Mouse (Mus musculus): Measurements from ENCODE around the gene Rnf212b. TPM values are rescaled to one million over a fixed set of nuclear protein-coding genes. Genes with fewer than 3 reads are reported as not detected.

Rnf212b gene
- polyA plus RNA-seq, 1 experiment from 2014 or later: not detected

DNA sequence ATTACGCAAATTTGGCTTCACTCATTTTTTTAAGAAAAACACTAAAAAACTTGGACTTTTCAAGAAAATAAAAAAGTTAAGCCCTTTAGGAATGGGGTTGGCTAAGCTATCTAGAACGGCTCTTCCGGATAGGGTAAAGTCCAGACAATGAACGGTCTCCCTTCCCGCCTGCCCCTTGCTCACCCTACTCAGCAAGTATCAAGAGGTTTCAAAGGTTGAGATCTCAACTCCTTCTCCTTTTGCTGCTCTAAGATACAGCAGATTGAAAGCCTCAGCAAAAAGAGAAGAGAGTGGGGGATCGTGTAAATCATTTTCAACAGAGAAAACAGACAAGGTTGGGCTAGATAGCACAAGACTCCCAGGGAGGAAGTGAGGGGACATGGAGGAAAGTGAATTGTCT is 31.0 kb upstream of the Rnf212b start:
- 87% methylated on average over 6 of the region's 6 CpGs for WGBS
- Histone ChIP-seq H3K4me1 (peaks cover 9% of the 10 kb centered on the region), H3K4me3 (no peak overlapping the region), H3K27ac (no peak overlapping the region), H3K27me3 (ENCODE audit: poor library complexity, severe bottlenecking) (peaks cover 63% of the 10 kb centered on the region), H3K36me3 (replicated peaks) (no peaks in the 10 kb centered on the region), H3K9me3 (no peaks in the 10 kb centered on the region)
- DNase-seq (ENCODE audit: extremely low spot score, low spot score): no peak

DNA sequence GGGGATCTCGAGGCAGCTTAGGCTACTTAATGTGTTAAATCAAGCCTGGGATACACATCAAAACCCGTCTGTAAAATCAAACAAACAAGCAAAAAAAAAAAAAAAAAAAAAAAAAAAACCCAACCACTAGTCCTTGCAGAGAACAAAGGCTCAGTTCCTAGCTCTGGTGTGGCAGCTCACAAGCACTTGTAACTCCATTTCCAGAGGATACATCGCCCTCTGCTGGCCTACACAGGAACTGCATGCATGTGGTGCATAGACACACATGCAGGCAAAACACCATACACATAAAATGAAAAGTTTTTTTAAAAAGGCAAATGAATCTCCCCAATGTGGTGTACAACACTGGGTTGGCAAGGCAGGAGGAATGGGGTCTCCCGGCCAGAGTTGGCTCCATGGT is 28.0 kb upstream of the Rnf212b start:
- Histone ChIP-seq H3K9me3 (no peaks in the 10 kb centered on the region), H3K27ac (no peak overlapping the region), H3K4me1 (peaks cover 5% of the 10 kb centered on the region), H3K36me3 (replicated peaks) (no peaks in the 10 kb centered on the region), H3K4me3 (no peak overlapping the region), H3K27me3 (ENCODE audit: poor library complexity, severe bottlenecking) (peaks cover 55% of the 10 kb centered on the region)
- DNase-seq (ENCODE audit: extremely low spot score, low spot score): peak; percentile 59
- 42% methylated on average over 4 of the region's 4 CpGs for WGBS

DNA sequence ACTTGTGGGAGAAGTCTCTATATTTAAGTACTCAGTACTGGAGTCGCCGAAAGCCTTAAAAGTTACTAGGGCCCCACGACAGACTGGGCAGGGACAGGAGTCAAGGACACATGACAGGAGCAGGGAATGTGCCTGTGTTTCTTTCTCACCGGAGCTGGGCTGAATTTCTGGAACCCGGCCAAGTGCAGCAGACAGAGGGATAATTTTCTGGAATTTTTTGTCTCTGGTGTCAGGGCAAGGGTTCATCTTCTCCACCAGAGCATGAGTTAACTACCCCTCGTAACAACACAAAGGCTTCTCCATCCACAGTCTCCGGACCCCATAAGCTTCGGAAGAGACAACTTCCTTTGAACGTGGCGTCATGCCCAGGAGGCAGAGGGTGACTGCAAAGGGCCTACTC is 27.5 kb upstream of the Rnf212b start:
- no peaks in the 10 kb centered on the region for H3K36me3 ChIP-seq (replicated peaks)
- no peak for DNase-seq (ENCODE audit: extremely low spot score, low spot score)
- peaks cover 49% of the 10 kb centered on the region for H3K27me3 ChIP-seq (ENCODE audit: poor library complexity, severe bottlenecking)
- H3K4me1 ChIP-seq: no peaks in the 10 kb centered on the region
- 85% methylated on average over 10 of the region's 10 CpGs for WGBS
- H3K9me3 ChIP-seq: no peaks in the 10 kb centered on the region
- H3K4me3 ChIP-seq: no peak overlapping the region
- no peak overlapping the region for H3K27ac ChIP-seq

DNA sequence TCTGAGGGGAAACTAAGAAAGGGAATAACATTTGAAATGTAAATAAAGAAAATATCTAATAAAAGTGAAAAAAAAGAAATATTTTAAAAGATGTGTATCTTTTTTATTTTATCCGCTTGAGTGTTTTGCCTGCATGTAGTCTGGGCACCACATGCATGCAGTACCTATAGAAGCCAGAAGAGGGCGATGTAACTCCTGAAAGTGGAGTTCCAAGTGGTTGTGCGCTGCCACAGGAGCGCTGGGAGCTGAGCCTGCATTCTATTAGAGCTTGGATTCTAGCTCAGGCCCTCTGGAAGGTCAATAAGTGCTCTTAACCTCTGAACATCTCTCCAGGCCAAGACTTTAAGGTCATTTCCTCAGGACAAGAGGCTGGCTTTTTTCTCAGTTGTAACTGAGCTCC is 26.7 kb upstream of the Rnf212b start:
- no peak for DNase-seq (ENCODE audit: extremely low spot score, low spot score)
- no peak overlapping the region for H3K27ac ChIP-seq
- H3K4me3 ChIP-seq: no peak overlapping the region
- H3K9me3 ChIP-seq: no peaks in the 10 kb centered on the region
- peaks cover 41% of the 10 kb centered on the region for H3K27me3 ChIP-seq (ENCODE audit: poor library complexity, severe bottlenecking)
- no peaks in the 10 kb centered on the region for H3K4me1 ChIP-seq
- no peaks in the 10 kb centered on the region for H3K36me3 ChIP-seq (replicated peaks)
- 48% methylated on average over 4 of the region's 4 CpGs for WGBS

DNA sequence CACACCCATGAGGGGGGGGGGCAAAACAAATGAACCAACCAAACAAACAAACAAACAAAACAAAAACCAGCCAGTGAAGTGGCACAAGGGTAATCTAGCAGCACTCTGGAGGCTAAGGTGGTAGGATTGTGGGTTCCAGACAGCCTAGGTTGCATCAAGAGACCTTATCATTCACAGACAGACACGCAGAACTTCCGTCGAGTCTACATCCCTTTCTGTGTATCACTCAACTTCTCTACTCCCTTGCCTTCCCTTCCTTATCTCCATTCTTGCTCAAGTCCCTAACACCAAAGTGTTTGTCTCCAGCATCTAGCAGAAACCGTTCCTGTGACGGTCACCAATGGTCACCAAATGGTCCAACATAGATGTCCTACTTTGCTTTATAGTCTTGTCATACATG is 25.7 kb upstream of the Rnf212b start:
- Histone ChIP-seq H3K36me3 (replicated peaks) (no peaks in the 10 kb centered on the region), H3K27me3 (ENCODE audit: poor library complexity, severe bottlenecking) (peaks cover 31% of the 10 kb centered on the region), H3K27ac (no peak overlapping the region), H3K4me3 (no peak overlapping the region), H3K4me1 (no peaks in the 10 kb centered on the region), H3K9me3 (no peaks in the 10 kb centered on the region)
- 92% methylated on average over 5 of the region's 5 CpGs for WGBS
- DNase-seq (ENCODE audit: extremely low spot score, low spot score): no peak

DNA sequence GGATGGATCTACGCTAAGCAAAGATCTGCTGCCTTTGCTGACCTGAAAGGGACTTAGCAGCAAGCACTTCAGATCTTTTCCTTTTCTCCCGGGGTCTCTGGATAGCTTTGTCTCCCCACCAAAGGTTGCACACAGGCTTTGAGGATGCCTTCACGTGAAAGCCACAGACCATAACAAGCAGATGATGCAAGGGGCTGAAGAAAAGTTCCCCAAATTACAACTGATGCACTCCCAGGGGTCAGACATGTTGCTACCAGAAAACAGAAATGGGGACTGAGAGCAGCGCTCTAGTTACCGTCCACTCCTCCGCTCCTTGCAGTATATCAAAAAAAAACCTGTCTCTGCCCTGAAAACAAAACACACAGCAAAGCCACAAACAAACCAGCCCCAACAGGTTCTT is 21.8 kb upstream of the Rnf212b start:
- H3K36me3 ChIP-seq (replicated peaks): no peaks in the 10 kb centered on the region
- no peaks in the 10 kb centered on the region for H3K4me1 ChIP-seq
- 76% methylated on average over 6 of the region's 6 CpGs for WGBS
- no peak overlapping the region for H3K4me3 ChIP-seq
- no peak for DNase-seq (ENCODE audit: extremely low spot score, low spot score)
- no peak overlapping the region for H3K27ac ChIP-seq
- peaks cover 17% of the 10 kb centered on the region; the same call in 1 of the 2 replicates for H3K27me3 ChIP-seq (ENCODE audit: poor library complexity, severe bottlenecking)
- no peaks in the 10 kb centered on the region for H3K9me3 ChIP-seq

DNA sequence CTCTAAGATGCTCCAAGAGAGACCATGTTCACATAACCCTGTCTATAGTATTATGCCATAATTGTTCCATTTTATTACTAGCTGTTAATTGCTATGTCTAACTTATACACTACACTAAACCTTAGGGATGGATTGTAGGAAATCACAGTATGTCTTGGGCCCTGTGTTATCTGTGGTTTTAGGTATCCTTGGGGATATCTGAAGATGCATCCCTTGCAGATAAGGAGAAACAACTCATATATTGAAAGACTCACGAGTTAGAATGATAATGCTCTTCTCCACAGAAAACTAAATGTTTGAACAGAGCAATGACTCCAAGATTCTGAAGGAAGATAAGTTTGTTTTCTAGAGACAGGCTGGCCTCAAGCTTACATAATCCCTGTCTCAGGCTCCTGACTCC is 20.6 kb upstream of the Rnf212b start:
- no peaks in the 10 kb centered on the region for H3K9me3 ChIP-seq
- no peak for DNase-seq (ENCODE audit: extremely low spot score, low spot score)
- WGBS: 75% methylated on average over 1 of the region's 1 CpGs
- H3K4me3 ChIP-seq: no peak overlapping the region
- peaks cover 13% of the 10 kb centered on the region; the same call in 1 of the 2 replicates for H3K27me3 ChIP-seq (ENCODE audit: poor library complexity, severe bottlenecking)
- no peaks in the 10 kb centered on the region for H3K36me3 ChIP-seq (replicated peaks)
- no peak overlapping the region for H3K27ac ChIP-seq
- no peaks in the 10 kb centered on the region for H3K4me1 ChIP-seq

DNA sequence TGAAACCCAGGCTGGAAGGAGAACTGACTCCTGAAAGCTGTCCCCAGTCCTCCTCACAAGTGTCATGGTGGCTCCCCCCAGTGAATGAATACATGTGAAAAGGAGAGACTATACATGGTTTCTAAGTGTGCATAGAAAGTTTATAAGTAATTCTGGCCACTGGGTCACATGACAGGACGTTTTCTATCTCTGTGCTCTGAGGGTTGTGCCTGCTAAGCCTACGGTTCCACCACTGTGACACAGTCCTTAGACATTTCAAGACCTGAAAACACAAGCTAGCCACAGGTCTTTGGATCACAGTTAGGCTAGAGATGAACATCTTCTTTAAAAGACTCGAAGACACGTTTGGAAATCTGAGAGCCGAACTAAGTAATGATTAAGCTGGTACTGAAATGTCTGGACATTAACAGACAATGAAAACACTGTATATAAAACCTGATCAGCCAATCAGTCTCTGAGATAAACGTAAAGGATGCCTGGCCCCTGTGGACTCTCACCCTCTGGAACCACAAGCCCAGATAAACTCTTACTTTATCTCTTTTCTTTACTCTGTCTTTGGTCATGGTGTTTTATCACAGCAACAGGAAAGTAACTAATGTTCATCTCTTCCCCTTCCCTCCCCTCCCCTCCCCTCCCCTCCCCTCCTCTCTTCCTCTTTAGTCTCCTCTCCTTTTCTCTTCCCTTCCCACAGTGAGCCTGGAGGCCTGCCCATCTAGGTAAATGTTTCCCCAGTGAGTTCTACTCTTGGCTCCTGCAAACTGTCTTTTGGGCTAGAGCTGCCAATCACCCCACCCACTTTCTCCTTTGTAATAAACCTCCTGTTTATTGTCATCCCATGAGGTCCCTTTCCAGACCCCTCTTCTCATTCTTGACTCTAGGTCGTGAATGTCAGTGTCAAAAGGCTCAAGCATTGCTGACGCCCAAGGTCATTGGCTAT is 19.8 kb upstream of the Rnf212b start:
- no peak overlapping the region for H3K27ac ChIP-seq
- no peak for DNase-seq (ENCODE audit: extremely low spot score, low spot score)
- no peaks in the 10 kb centered on the region for H3K36me3 ChIP-seq (replicated peaks)
- no peaks in the 10 kb centered on the region for H3K4me1 ChIP-seq
- 86% methylated on average over 8 of the region's 8 CpGs for WGBS
- H3K9me3 ChIP-seq: no peaks in the 10 kb centered on the region
- no peak overlapping the region for H3K4me3 ChIP-seq
- 0 out of 2 replicates have a peak, but pooled peaks cover 6% of the 10 kb centered on the region for H3K27me3 ChIP-seq (ENCODE audit: poor library complexity, severe bottlenecking)

DNA sequence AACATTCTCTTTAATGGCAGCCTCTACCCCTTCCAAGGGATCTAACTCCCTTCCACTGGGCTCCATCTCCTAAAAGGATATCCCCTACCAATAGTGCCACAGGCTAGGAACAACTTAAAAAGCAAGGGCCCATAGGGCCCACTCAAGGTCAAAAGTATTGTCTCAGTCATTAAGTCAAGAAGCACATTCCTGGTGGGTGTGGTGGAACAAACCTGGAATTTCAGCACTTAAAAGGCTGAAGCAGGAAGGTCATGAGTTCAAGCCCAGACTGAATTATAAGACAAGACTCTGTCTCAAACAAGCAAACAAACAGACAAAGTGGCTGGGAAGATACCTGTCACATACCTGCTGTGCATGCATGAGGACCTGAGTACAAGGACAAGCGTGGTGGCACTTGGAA is 18.0 kb upstream of the Rnf212b start:
- no peaks in the 10 kb centered on the region for H3K27me3 ChIP-seq (ENCODE audit: poor library complexity, severe bottlenecking)
- no peaks in the 10 kb centered on the region for H3K9me3 ChIP-seq
- no peak for DNase-seq (ENCODE audit: extremely low spot score, low spot score)
- no peaks in the 10 kb centered on the region for H3K36me3 ChIP-seq (replicated peaks)
- H3K27ac ChIP-seq: no peak overlapping the region
- H3K4me1 ChIP-seq: no peaks in the 10 kb centered on the region
- 84% methylated on average over 1 of the region's 1 CpGs for WGBS
- no peak overlapping the region for H3K4me3 ChIP-seq

DNA sequence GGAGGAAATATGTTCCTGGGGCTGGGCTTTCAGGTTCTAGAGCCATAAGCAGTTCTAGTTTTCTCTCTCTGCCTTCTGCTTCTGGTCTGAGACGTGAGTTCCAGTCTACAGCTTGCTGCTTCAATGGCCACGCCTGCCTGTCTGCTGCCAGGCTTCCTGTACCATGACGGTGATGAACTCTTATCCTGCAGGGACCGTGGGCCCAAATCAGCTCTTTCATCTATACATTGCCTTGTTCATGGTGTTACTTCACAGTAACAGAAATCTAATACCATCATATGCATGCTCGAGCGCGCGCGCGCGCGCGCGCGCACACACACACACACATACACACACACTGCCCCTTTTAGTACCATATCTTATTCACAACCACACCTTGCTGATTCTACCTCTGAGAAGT is 17.2 kb upstream of the Rnf212b start:
- H3K4me1 ChIP-seq: no peaks in the 10 kb centered on the region
- no peaks in the 10 kb centered on the region for H3K36me3 ChIP-seq (replicated peaks)
- DNase-seq (ENCODE audit: extremely low spot score, low spot score): no peak
- 93% methylated on average over 15 of the region's 15 CpGs for WGBS
- H3K4me3 ChIP-seq: no peak overlapping the region
- no peak overlapping the region for H3K27ac ChIP-seq
- no peaks in the 10 kb centered on the region for H3K9me3 ChIP-seq
- no peaks in the 10 kb centered on the region for H3K27me3 ChIP-seq (ENCODE audit: poor library complexity, severe bottlenecking)

DNA sequence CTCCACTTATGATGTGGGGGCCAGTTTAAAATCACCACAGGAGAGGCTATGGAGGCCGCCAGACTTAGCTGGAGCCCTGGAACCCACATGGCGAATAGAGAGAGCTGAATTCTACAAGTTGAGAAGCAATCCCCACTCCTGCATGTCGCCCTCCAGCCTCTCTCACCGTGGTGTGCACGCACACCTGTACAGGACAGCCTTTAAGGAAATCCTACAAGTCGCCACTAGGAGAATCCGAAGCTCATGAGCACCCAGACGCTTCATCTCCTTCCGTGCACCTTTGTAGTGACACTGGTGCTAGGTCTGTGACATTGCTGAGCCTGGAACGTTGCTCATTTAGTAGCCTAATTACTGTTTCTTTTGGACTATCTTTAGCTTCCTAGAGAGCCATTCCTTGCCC is 14.3 kb upstream of the Rnf212b start:
- Histone ChIP-seq H3K36me3 (replicated peaks) (no peaks in the 10 kb centered on the region), H3K27ac (no peak overlapping the region), H3K4me3 (no peak overlapping the region), H3K27me3 (ENCODE audit: poor library complexity, severe bottlenecking) (no peaks in the 10 kb centered on the region), H3K9me3 (no peaks in the 10 kb centered on the region), H3K4me1 (no peaks in the 10 kb centered on the region)
- WGBS: 56% methylated on average over 10 of the region's 10 CpGs
- DNase-seq (ENCODE audit: extremely low spot score, low spot score): no peak

DNA sequence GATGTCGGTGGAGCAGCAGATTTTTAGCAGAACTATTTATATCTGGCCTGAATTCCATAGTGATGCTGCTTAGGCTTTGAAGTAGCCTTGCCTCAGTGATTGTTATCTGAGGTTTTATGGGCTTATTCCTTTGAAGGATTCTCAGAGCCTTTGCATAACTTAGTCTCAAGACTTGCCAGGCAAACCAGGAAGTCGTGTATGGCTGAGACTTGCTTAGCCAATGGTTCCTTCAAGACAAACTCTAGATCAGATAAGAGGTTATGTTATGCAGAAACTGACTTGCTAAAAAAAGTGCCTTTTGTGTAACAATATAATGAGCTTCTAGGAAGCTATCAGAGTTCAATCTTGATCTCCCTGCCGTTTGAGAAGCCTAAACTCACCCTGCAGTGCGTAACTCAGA is 11.5 kb upstream of the Rnf212b start:
- Histone ChIP-seq H3K36me3 (replicated peaks) (no peaks in the 10 kb centered on the region), H3K27ac (no peak overlapping the region), H3K4me3 (no peak overlapping the region), H3K4me1 (no peaks in the 10 kb centered on the region), H3K9me3 (no peaks in the 10 kb centered on the region), H3K27me3 (ENCODE audit: poor library complexity, severe bottlenecking) (no peaks in the 10 kb centered on the region)
- no peak for DNase-seq (ENCODE audit: extremely low spot score, low spot score)
- WGBS: 88% methylated on average over 4 of the region's 4 CpGs

DNA sequence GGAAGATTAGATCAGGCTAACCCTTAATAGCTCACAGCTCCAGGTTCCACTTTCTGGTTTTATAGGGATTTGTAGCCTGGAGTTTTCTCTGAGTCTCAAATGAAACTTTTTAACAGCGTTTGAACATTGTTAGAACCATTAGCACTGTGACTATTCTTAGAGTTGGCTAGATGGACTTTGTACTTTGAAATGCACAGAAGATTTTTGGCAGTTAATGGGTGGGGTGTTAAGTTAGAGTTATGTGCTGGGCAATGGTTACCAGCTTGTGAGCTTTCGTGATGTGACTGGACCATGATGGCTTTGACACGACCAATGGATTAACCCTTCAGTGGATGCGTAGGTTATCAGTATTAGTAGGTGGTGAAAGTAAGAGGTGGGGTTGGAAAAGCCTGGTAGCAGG is 7.8 kb upstream of the Rnf212b start:
- WGBS: 86% methylated on average over 4 of the region's 4 CpGs
- no peaks in the 10 kb centered on the region for H3K9me3 ChIP-seq
- no peaks in the 10 kb centered on the region for H3K4me1 ChIP-seq
- H3K27ac ChIP-seq: no peak overlapping the region
- H3K36me3 ChIP-seq (replicated peaks): no peaks in the 10 kb centered on the region
- H3K27me3 ChIP-seq (ENCODE audit: poor library complexity, severe bottlenecking): no peaks in the 10 kb centered on the region
- DNase-seq (ENCODE audit: extremely low spot score, low spot score): no peak
- H3K4me3 ChIP-seq: no peak overlapping the region

Measured in forebrain, embryonic 10.5 days (tissue).